Mouse (Mus musculus): Measurements from ENCODE around the gene Gm6899. TPM values are rescaled to one million over a fixed set of nuclear protein-coding genes. Genes with fewer than 3 reads are reported as not detected.

Gm6899 gene
- polyA plus RNA-seq, 1 experiment from 2014 or later = not detected

DNA sequence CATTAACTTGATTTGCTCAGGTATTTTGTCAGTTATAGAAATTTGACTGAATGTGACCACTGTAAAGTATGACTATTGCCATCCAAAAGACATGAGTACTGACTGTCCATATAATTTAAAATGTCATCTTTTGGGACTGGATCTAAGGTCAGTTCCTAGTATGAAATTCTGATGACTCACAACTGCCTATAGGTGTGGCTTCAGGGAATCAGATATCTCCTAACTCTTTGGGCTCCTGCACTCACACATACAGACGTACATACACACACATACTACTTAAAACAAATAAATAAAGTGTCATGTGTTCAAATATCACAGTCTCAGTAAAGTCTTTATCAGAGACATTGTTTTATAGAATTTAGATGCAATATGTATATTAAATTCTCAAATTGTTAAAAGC, 5.8 kb downstream of the Gm6899 start:
- Histone ChIP-seq H3K4me3 (no peak overlapping the region), H3K27me3 (replicated peaks) (no peaks in the 10 kb centered on the region), H3K9me3 (replicated peaks) (no peaks in the 10 kb centered on the region), H3K4me2 (peak overlapping the region; percentile 32; the same call in 1 of the 2 replicates), H3K4me1 (peaks cover 52% of the 10 kb centered on the region), H3K27ac (peak overlapping the region; percentile 63; the same call in 1 of the 2 replicates), H3K36me3 (no peaks in the 10 kb centered on the region), H3K9ac (no peak overlapping the region)
- WGBS (ENCODE audit: insufficient replicate concordance) = 33% methylated on average over 1 of the region's 1 CpGs
- ATAC-seq = peak; percentile 89

DNA sequence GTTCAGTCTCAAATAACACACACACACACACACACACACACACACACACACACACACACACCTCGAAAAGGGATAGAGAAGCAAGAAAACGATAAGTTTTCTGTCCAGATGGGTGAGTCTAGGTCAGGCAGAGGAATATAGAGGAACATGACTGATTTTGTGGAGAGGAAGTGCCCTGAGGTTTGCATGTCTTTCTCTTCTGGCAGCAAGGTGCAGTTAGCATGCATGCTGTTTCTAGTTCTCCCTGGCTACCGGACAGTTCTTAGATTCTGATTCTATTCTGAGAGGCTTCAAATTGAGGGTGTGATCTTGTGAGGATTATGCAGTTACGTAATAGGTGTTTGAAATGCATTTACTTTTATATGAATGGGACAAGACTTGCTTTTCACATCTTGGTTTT, 7.7 kb downstream of the Gm6899 start:
- Histone ChIP-seq H3K9ac (no peak overlapping the region), H3K4me1 (peaks cover 39% of the 10 kb centered on the region), H3K36me3 (no peaks in the 10 kb centered on the region), H3K9me3 (replicated peaks) (no peaks in the 10 kb centered on the region), H3K4me3 (no peak overlapping the region), H3K27ac (no peak overlapping the region), H3K4me2 (no peak overlapping the region), H3K27me3 (replicated peaks) (no peaks in the 10 kb centered on the region)
- no peak for ATAC-seq
- 53% methylated on average over 4 of the region's 4 CpGs for WGBS (ENCODE audit: insufficient replicate concordance)

DNA sequence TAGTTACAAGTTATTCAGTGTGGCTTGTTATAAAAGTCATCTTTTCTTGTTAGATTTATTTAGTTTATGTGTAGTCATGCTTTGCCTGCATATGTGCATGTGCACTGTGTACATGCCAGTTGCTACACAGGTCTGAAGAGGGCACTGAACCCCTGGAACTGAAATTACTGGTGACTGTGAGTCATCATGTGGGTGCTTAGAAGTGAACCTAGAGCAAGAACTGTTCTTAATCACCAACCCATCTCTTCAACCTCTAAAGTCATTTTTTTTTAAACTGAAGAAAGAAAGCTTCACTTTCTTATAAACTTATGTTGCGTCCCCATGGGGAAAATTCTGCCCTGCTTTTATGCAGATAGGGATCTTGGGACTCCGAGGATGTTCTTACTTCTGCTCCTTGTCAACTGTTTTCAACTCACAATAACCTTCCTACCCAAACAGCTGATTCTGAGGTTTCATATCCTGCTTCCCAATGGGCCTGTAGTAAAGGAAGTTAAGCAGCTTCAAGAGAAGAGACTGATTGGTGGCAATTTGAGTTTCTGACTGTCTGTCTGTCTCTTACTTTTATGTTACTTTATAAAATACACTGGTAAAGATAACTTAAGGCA, 8.6 kb downstream of the Gm6899 start:
- Histone ChIP-seq H3K4me1 (peaks cover 31% of the 10 kb centered on the region), H3K27ac (no peak overlapping the region), H3K4me2 (no peak overlapping the region), H3K4me3 (no peak overlapping the region), H3K9me3 (replicated peaks) (no peaks in the 10 kb centered on the region), H3K9ac (no peak overlapping the region), H3K27me3 (replicated peaks) (no peaks in the 10 kb centered on the region), H3K36me3 (no peaks in the 10 kb centered on the region)
- ATAC-seq = no peak
- WGBS (ENCODE audit: insufficient replicate concordance) = 70% methylated on average over 2 of the region's 2 CpGs

DNA sequence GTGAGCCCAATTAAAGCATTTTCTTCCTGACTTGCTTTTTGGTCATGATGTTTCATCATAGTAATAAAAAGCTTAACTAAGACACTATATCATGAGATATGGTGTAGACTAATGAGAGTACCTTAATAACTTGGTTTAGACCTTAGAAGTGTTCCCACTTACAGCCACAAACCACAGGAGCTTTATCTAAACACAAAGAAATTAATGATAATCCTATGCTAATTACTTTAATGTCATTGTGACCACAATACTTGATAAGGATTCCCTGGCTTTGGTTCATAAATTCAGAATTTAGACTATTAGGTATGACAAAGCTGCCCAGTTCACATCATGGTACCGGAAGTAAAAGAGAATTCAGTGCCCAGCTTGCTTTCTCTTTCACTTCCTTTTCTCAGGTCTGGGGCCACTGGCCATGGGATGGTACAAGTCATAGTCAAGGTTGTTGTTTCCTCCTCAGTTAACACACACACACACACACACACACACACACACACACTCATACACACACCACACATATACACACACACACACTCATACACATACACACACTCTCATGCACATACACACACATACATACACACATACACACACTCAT, 11.1 kb downstream of the Gm6899 start:
- no peaks in the 10 kb centered on the region for H3K36me3 ChIP-seq
- H3K4me1 ChIP-seq = peaks cover 9% of the 10 kb centered on the region
- H3K4me2 ChIP-seq = no peak overlapping the region
- H3K9ac ChIP-seq = no peak overlapping the region
- H3K9me3 ChIP-seq (replicated peaks) = no peaks in the 10 kb centered on the region
- no peak overlapping the region for H3K4me3 ChIP-seq
- ATAC-seq = no peak
- WGBS (ENCODE audit: insufficient replicate concordance) = 88% methylated on average over 1 of the region's 1 CpGs
- no peak overlapping the region for H3K27ac ChIP-seq
- no peaks in the 10 kb centered on the region for H3K27me3 ChIP-seq (replicated peaks)

DNA sequence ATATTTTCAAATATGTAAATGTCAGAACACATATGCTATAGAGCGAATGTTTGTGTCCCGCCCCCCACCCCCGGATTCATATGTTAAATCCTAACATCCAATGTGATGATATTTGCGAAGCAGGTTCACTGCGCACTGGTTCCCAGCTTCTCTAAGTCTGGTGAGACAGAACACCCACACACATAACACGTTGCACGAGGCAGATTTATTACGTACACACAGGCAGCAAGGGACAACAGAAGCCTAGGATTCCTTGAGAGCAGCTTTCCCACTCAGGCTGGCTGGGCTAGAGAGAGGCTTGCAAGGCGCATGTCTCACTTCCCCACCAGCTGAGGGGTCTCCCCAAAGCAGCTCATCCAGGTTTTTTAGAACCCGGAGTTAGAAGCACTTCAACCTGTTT, 15.8 kb downstream of the Gm6899 start:
- no peak for ATAC-seq
- Histone ChIP-seq H3K4me2 (no peak overlapping the region), H3K27me3 (replicated peaks) (no peaks in the 10 kb centered on the region), H3K27ac (no peak overlapping the region), H3K4me3 (no peak overlapping the region), H3K36me3 (no peaks in the 10 kb centered on the region), H3K9ac (no peak overlapping the region), H3K9me3 (replicated peaks) (no peaks in the 10 kb centered on the region), H3K4me1 (no peaks in the 10 kb centered on the region)
- WGBS (ENCODE audit: insufficient replicate concordance) = 68% methylated on average over 10 of the region's 10 CpGs

DNA sequence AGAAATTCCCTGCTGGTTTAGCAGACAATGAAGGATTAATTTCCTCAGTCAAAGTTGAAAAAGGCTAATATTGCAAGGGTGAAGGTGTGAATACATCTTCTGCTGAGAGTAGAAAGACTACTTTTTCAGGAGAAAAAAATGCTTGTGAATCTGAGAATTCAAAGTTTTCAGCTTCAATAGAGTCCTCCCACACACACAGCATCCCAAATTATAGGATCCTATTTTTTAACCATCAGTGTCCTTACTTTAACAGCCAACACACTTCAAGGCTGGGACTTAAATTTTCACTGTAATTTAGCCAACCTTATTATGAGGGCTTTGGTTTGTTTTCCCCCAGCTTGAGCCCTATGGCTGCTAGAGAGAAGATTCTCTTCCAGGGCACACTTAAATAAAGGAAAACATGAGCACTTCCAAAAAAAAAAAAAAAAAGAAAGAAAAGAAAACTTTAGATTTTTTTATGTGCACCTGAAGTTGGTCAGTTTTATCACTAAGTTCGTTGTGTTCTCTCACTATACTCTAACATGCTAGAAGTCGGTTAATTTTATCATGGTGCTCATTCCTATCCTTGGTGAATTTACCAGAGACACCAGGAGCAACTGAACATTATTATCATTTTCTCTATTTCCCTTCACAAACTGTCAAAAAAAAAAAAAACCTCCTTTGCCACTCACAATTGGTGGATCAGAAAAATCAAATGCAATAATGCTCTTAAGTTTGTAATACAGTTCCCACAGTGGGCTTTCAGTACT, 25.6 kb downstream of the Gm6899 start:
- WGBS (ENCODE audit: insufficient replicate concordance) = 54% methylated on average over 2 of the region's 2 CpGs

DNA sequence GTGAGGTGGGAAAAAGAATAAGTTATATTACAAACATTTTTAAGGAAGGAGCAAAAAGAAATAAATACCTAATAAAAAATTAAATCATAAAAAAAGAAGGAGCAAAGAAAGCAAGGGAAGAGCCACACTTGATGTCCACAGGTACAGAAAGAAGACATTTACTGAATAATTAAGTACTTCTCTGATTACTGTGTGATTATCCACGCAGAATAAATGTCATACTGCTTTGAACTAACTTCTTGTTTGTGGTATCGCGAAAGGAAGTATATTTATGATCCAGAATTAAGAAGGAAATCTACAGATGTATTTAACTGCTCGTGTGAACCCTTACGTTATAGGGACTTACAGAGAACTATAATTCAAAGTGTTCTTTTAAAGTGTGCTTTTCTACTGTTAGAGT, 29.7 kb downstream of the Gm6899 start:
- Histone ChIP-seq H3K36me3 (no peaks in the 10 kb centered on the region), H3K9ac (no peak overlapping the region), H3K9me3 (replicated peaks) (no peaks in the 10 kb centered on the region), H3K27me3 (replicated peaks) (no peaks in the 10 kb centered on the region), H3K4me2 (no peak overlapping the region), H3K4me3 (no peak overlapping the region), H3K4me1 (no peaks in the 10 kb centered on the region), H3K27ac (no peak overlapping the region)
- ATAC-seq = no peak
- WGBS (ENCODE audit: insufficient replicate concordance) = 64% methylated on average over 5 of the region's 5 CpGs

More for the DNA sequence above, 25.6 kb downstream of the Gm6899 start:
- Histone ChIP-seq H3K9ac (no peak overlapping the region), H3K36me3 (no peaks in the 10 kb centered on the region), H3K27me3 (replicated peaks) (no peaks in the 10 kb centered on the region), H3K4me1 (no peaks in the 10 kb centered on the region), H3K4me3 (no peak overlapping the region), H3K9me3 (replicated peaks) (no peaks in the 10 kb centered on the region), H3K27ac (no peak overlapping the region), H3K4me2 (no peak overlapping the region)
- ATAC-seq = no peak

DNA sequence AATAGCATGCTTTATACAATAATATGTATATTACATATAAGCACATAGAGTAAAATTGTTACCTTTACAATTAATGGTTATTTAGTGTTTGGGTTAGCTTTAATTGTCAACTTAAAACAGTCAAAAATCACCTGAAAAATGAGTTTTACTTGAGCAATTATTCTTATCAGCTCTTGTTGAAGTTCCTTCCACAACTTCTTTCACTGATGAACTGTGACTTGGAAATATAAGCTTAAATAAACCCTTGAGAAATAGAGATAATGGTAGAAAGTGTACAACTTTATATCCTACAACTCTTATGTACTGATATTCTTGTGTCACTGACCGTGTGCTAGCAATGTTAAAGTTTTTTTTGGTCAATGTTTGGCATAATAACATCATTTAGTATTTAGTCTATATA, 43.2 kb downstream of the Gm6899 start:
- Histone ChIP-seq H3K27ac (no peak overlapping the region), H3K9me3 (replicated peaks) (no peaks in the 10 kb centered on the region), H3K4me3 (no peak overlapping the region), H3K4me1 (no peaks in the 10 kb centered on the region), H3K36me3 (no peaks in the 10 kb centered on the region), H3K9ac (no peak overlapping the region), H3K4me2 (no peak overlapping the region), H3K27me3 (replicated peaks) (no peaks in the 10 kb centered on the region)
- 60% methylated on average over 1 of the region's 1 CpGs for WGBS (ENCODE audit: insufficient replicate concordance)
- ATAC-seq = no peak

DNA sequence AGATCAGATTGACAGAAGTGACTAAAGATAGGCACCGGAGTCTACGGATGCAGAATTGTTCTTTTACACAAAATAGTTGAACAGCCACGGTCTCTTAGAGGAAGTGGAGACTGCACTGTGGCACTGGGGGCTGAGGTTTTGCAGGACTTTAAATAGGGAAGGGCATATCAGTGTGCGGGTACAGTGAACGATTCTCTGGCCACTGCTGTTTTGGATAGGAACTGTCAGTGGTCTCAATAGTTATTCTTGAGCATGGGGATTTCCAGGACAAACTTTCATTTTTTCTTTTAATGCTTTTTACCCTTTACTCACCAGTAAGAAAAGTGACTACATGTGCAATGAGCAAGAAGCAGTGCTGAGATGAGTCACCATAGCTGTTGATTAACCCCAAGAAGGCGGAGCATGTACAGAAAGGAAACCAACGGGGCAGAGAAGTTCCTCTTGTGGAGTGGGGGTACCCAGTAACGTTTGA, 47.3 kb downstream of the Gm6899 start:
- ATAC-seq = peak; percentile 61
- H3K27ac ChIP-seq = no peak overlapping the region
- H3K4me2 ChIP-seq = peak overlapping the region; percentile 18; the same call in 1 of the 2 replicates
- no peaks in the 10 kb centered on the region for H3K27me3 ChIP-seq (replicated peaks)
- WGBS (ENCODE audit: insufficient replicate concordance) = 19% methylated on average over 8 of the region's 8 CpGs
- no peaks in the 10 kb centered on the region for H3K36me3 ChIP-seq
- H3K9me3 ChIP-seq (replicated peaks) = no peaks in the 10 kb centered on the region
- H3K4me1 ChIP-seq = no peaks in the 10 kb centered on the region
- H3K4me3 ChIP-seq = no peak overlapping the region
- H3K9ac ChIP-seq = no peak overlapping the region

DNA sequence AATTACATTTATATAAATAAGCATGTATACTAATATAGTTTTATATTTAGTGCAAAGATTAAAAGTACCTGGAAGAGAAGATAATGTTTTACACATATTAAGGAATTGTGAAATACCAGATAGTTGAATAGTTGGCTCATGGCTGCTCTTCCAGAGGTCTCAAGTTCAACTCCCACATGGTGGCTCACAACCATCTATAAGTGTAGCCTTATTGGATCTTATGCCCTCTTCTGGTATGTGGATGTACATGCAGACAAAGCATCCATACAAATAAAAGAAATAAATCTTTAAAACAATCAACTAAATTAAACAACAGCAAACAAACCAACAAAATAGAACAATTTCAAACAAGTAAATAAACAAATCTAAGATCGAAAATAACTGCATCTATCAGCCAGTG, 49.1 kb downstream of the Gm6899 start:
- no peak for ATAC-seq

More for the DNA sequence above, 49.1 kb downstream of the Gm6899 start:
- H3K4me2 ChIP-seq = no peak overlapping the region
- H3K36me3 ChIP-seq = no peaks in the 10 kb centered on the region
- no peaks in the 10 kb centered on the region for H3K4me1 ChIP-seq
- H3K9me3 ChIP-seq (replicated peaks) = no peaks in the 10 kb centered on the region
- H3K27me3 ChIP-seq (replicated peaks) = no peaks in the 10 kb centered on the region
- 73% methylated on average over 1 of the region's 1 CpGs for WGBS (ENCODE audit: insufficient replicate concordance)
- H3K27ac ChIP-seq = no peak overlapping the region
- H3K9ac ChIP-seq = no peak overlapping the region
- H3K4me3 ChIP-seq = no peak overlapping the region
